Mouse (Mus musculus): ENCODE data around the gene Dio1.

The Dio1 gene

DNA sequence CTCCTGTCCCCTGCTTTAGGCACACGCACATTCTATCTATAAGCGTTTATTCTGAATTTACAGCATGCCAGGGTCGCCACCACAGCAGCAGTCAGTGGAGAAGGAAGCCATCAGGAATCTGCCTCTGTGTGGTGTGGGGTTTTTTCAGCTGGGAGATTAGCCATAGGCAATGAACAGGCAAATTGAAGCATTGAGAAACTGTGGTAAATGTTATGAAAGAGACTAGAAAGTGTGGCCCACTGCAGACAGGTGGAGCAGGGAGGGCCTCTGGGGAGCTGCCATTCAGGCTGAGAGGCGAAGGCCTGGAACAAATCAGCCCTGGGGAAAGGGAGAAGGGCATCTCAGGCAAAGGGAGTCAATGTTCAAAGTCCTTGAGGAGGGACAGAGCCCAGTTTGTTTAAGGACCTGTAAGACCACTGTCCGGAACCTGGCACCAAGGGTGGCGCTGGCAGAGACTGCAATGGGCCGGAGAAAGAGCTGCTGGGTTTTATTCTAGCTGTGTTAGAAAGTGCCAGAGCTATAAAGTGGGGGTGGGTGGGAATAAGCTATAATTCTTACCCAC lies 7.1 kb downstream of the Dio1 start:
- peak; percentile 84 for DNase-seq

DNA sequence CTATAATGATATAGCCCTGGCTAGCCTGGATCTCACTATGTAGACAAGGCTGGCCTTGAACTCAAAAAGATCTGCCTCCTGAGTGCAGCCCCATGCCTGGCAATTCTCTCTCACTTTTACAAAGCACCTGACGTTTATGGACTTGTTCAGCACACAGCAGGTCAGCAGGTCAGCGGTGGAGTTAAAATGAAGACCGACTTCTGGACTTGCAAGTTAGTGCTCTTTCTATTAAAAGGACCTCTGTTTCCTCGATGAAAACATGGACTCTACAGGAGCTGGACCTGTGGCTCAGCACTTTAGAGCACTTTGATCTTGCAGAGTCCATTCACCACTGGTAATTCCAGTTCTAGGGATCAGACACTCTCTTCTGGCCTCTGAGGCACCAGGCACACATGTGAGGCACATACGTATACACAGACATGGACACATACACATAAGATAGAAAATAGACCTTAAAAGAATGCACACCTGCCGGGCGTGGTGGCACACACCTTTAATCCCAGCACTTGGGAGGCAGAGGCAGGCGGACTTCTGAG lies 8.8 kb downstream of the Dio1 start:
- peak; percentile 63 for DNase-seq

- no peak for DNase-seq
Measured at GRCm38 (mm10) chr4:107292273-107292662, 14.7 kb downstream of the Dio1 start.

DNA sequence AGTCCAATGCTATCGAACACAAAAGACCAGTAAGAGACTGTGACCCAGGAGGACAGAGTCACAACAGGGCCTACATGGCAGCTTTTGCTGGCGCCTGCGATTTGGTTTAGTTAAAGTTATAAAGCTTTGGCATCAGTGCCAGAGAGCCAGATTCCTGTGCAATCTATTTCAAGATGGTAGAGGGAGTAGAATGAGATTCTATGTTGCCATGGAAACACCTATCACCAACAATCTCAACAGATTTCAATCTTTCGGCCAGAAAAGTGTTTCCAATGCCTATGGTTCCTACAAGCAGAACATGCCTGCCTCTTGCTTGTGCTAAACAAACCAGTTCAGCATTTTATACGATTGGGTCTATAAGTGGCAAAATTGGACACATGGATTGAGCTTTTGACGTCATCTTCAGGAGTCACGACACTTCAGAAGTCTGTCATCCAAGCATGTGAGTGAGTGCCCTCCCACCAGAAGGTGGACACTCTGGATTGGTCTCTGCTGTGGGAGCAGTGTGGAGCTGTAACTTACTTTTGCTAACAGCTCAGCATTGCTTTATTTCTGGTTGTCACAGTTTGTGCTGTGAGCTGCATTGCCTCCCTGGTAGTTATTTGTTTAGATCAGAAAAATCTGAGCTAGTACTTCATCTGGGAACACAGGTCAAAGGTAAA lies 15.2 kb downstream of the Dio1 start:
- no peak for DNase-seq

- no peak for DNase-seq
Measured at GRCm38 (mm10) chr4:107287517-107287916, 19.5 kb downstream of the Dio1 start.

DNA sequence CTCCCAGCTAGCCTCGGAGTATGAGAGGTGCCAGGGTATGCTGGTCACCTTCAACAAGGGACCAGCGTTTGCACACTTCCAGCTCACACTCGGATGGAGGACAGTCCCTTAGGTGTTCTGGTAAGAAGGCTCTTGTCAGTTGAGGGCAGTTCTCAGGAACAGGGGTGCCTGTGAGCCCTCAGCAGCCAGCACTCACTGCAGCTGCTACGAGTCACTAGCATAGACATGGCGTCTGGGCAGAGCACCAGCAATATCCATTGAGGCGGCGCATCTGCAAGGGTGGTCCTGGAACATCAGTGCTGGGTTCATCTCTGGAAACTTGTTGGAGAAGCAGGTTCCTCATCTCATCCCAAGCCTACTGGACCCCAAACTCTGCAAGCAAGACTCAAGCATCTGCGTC lies 20.6 kb downstream of the Dio1 start:
- no peak for DNase-seq

DNA sequence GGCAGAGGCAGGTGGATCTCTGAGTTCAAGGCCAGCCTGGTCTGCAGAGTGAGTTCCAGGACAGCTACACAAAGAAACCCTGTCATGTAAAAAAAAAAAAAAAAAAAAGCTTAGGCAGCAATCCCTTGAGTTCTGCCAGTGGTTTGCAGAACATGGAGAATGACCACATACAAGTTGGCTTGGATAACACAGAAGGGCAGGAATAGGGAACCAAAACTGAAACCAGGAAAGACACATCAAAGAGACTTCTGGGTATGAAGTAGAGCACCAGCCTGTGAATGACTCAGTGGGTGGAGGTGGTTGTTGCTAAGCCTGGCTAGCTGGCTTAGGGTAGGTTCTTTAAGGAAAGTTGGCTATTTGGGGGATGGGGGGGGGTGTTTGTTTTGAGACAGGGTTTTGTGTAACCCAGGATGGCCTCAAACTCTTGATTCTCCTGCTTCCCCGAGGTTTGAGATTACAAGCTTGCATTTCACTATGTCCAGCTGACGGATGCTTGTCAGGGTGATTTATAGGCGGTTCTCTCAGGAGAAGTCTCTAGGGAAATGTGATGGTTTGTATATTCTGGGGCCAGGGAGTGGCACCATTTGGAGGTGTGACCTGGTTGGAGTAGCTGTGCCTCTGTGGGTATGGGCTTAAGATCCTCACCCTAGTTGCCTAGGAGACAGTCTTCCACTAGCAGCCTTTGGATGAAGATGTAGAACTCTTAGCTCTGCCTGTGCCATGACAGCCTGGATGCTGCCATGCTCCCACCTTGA lies 21.3 kb downstream of the Dio1 start:
- no peak for DNase-seq

GRCm38 (mm10) chr4:107280843-107281475 lies 26.0 kb downstream of the Dio1 start:
- no peak for DNase-seq

GRCm38 (mm10) chr4:107278188-107278707 lies 28.7 kb downstream of the Dio1 start:
- DNase-seq: no peak

GRCm38 (mm10) chr4:107274511-107274910 lies 32.5 kb downstream of the Dio1 start:
- peak; percentile 53 for DNase-seq

GRCm38 (mm10) chr4:107273683-107274082 lies 33.3 kb downstream of the Dio1 start:
- no peak for DNase-seq

DNA sequence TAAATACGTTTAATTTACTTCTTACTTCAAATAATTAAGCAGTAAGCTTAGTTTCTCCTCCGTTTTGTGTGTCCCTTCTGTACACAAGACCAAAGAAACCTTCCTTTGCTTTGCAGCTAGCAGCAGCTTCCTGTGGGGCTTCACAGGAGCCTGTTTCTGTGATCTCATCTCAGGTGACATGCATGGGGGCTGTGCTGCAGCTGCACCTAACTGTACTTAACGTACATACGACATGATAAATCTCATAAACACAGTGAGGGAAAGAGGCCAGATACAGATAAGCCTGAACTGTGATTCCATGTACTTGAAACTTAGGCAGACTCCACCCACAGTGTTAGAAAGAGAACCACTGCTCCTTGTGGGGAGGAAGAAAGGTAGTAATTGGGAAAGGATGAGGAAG lies 47.0 kb downstream of the Dio1 start:
- no peak for DNase-seq

- DNase-seq: no peak
Measured at GRCm38 (mm10) chr4:107254414-107254813, 52.6 kb downstream of the Dio1 start.

- peak; percentile 96 for DNase-seq
Measured at GRCm38 (mm10) chr4:107253125-107254091, 53.6 kb downstream of the Dio1 start, which contains the start of the genes Lrrc42 and Hspb11. Lrrc42 (minus strand) TSS chr4:107253532. Hspb11 (plus strand) TSS chr4:107253593.

- peak; percentile 15 for DNase-seq
Measured at GRCm38 (mm10) chr4:107252522-107252921, 54.4 kb downstream of the Dio1 start.

DNA sequence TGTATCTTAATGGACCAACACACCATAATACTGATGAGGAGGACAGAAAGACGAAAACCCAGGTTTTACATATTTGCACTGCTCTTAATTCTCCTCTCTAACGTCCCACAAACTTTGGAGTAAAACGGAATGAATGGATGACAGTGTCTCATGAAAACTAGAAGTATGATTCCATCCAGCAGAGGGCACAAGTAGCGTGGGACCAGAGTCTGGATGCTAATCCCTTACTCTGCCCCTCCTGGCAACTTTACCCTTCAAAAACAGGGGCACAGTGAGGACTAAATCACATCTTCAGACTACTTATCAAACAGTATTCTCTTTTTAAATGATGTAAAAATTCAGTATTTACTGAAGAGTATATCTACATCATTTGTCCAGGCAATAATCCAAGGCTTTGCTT lies 56.5 kb downstream of the Dio1 start:
- peak; percentile 14 for DNase-seq

GRCm38 (mm10) chr4:107249471-107249870 lies 57.5 kb downstream of the Dio1 start:
- DNase-seq: no peak

DNA sequence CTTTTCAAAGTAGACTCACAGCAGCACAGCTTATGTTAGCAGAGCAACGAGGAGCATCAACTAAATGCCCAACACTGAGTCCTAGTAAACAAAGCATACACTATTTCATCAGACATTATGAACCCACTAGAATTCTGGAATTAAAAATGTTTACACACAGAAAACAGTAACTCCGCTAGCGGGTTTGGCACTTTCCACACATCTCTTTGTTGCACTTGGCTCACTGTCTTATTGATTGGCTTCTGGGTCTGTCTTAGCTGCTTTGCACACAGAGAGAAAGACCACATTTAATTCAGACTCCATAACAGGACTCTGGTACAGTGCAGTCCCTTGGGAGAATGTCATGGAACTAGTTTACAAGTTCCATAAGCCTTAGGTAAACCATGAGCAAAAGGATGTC lies 58.9 kb downstream of the Dio1 start:
- DNase-seq: no peak

DNA sequence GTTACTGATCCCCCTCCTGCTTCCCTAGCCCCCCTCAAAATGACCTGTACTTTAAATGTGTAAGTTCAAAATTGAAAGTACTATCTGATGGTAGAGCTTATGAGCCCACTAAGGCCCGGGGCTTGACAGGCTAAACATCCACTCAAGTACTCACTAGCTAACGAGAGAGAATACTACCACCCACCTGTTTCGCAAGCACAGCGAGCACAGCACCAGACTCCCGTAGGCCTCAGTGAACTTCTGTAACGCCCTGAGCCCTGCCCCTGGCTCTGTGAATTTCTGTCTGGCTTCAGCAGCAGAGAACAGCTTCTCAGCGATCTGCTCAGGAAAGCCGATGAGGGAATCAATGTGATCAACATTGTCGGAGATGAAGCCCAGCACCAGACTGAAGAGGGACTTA lies 59.9 kb downstream of the Dio1 start:
- DNase-seq: no peak

DNA sequence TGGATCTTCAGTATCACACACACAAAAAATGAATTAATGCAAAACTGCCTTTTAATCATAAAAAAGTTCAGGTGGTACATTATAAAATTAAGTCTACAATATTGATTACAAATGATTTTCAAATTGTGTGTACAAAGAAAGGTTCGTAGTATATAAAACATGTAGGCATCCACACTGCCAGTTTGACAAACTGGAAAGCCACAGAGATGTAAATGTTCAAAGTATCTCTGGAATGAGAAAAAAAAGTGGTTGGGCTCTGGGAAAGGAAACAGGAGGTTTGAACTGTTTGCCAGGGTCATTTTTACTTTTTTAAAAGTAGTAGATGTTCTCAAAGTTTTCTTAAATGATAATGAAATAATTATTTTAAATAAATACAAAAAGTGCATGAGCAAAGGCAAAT lies 60.9 kb downstream of the Dio1 start:
- DNase-seq: no peak

GRCm38 (mm10) chr4:107245368-107245767 lies 61.6 kb downstream of the Dio1 start:
- no peak for DNase-seq

Data from kidney, adult 11 months (tissue).